Mouse (Mus musculus) CH12.LX (cell line): ENCODE data around the gene Frem2.

Experiments
- CHD1 ChIP-seq: IDR thresholded peaks from 2 replicates; pipeline ENCODE4 v1.6.1; 2012; ENCODE audit warnings: low read depth, low read length, improper control_type of control experiment, inconsistent platforms
- CTCF ChIP-seq, 2 experiments: IDR thresholded peaks in 1 of 2; conservative IDR thresholded peaks in 1 of 2; 2 replicates each; pipeline ENCODE4 v1.5.1; 2011 to 2012; ENCODE audit warnings: low read depth in 2 of 2, low read length in 2 of 2, improper control_type of control experiment in 1 of 2, inconsistent platforms in 1 of 2, mild to moderate bottlenecking in 1 of 2, moderate library complexity in 1 of 2
- EP300 ChIP-seq: IDR thresholded peaks from 2 replicates; pipeline ENCODE4 v1.6.1; 2011; ENCODE audit warnings: low read length, improper control_type of control experiment
- JUN ChIP-seq: IDR thresholded peaks from 2 replicates; pipeline ENCODE4 v1.6.1; 2011; ENCODE audit warnings: low read depth, mild to moderate bottlenecking, low read length, improper control_type of control experiment, moderate library complexity; ENCODE audit not compliant: insufficient read depth
- MAZ ChIP-seq: IDR thresholded peaks from 2 replicates; pipeline ENCODE4 v1.6.1; 2012; ENCODE audit warnings: low read depth, mild to moderate bottlenecking, inconsistent platforms, low read length, improper control_type of control experiment, moderate library complexity
- MEF2A ChIP-seq: IDR thresholded peaks from 2 replicates; pipeline ENCODE4 v1.6.1; 2014; ENCODE audit warnings: low read depth, mild to moderate bottlenecking, inconsistent platforms, low read length, improper control_type of control experiment, borderline replicate concordance
- MXI1 ChIP-seq: IDR thresholded peaks from 2 replicates; pipeline ENCODE4 v1.6.1; 2011; ENCODE audit warnings: mild to moderate bottlenecking, low read depth, low read length, improper control_type of control experiment
- POLR2A ChIP-seq: IDR thresholded peaks from 2 replicates; pipeline ENCODE4 v1.6.1; 2011; ENCODE audit warnings: low read depth, mild to moderate bottlenecking, improper control_type of control experiment, low read length
- TBP ChIP-seq: conservative IDR thresholded peaks from 2 replicates; pipeline ENCODE4 v1.6.1; 2011; ENCODE audit warnings: low read depth, low read length, improper control_type of control experiment
- TCF12 ChIP-seq: IDR thresholded peaks from 2 replicates; pipeline ENCODE4 v1.6.1; 2014; ENCODE audit warnings: low read depth, mild to moderate bottlenecking, inconsistent platforms, low read length, improper control_type of control experiment
- UBTF ChIP-seq: IDR thresholded peaks from 2 replicates; pipeline ENCODE4 v1.6.1; 2012; ENCODE audit warnings: low read depth, mild to moderate bottlenecking, inconsistent platforms, low read length, improper control_type of control experiment, moderate library complexity
- USF1 ChIP-seq: IDR thresholded peaks from 2 replicates; pipeline ENCODE4 v1.6.1; 2014; ENCODE audit warnings: low read depth, mild to moderate bottlenecking, inconsistent platforms, low read length, improper control_type of control experiment

GRCm38 (mm10) chr3:53552691-53553090 lies 104.5 kb downstream of the Frem2 start:
- TF ChIP-seq POLR2A (no peak), CHD1 (no peak), MXI1 (no peak), CTCF (conservative IDR thresholded peaks at IDR 0.05 in 1 of 2, IDR thresholded peaks at IDR 0.05 in 1 of 2; ENCODE audit: low read depth in 2 of 2, low read length in 2 of 2) (no peak), MEF2A (no peak), TCF12 (no peak), JUN (no peak), EP300 (no peak), USF1 (no peak), MAZ (no peak), TBP (no peak), UBTF (no peak)
